Mouse (Mus musculus) heart, postnatal 25 days (tissue): Measurements from ENCODE around the gene Trpv4. TPM values are rescaled to one million over a fixed set of nuclear protein-coding genes. Genes with fewer than 3 reads are reported as not detected.

ENCODE experiments used
- DNase-seq: peaks from one replicate; pipeline ENCODE4 v3.0.0; 2022; ENCODE audit warnings: low spot score
- intact Hi-C: fragments of 180-260 bp; cut with DNase I; formaldehyde crosslinking; loops from one replicate; pipeline ENCODE4 v1.15.1; 2025
- total RNA-seq, 2 experiments: library from RNA; stranded (reverse); gene quantifications; 2 replicates each; pipeline ENCODE4 v1.2.3; 2021

Trpv4 gene
- total RNA-seq, 2 experiments from 2014 or later = 5.1 to 5.3 TPM

DNA sequence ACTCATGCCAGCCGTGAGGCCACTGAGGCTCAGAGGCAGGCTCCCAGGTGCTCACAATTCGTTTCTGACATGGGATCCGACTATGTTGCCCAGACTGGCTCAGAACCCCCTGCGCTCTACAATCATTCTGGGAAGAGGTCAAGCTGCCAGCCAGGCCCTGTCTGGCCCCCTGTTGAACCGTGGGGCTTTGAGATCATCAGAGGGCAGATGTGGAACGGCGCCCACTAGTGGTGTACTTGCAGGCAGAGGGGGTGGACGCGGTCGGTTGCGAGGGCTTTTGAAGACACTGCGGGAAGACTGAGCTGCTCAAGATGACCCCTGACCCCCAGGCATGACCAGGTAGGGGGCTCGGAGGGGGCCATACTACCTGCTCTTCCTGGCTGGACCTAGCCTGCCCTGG is 14.9 kb upstream of the Trpv4 start:
- intact Hi-C loops = no loop called here
- no peak for DNase-seq

DNA sequence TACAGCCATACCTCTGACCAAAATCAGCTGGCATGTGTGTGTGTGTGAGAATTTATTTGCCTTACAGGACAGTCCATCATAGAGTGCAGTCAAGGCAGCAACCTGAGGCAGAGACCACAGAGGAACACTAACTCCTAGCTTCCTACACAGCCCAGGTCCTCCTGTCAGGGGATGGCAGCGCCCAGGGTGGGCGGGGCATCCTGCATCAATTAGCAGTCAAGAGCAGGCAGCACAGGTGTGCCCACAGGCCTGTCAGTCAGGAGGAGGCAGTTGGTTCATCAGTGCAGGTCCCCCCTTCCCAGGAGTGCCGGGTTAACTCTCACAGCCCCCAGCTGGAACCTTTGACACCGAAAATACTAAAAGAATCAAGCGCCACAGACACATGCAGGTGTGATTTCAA is 10.8 kb upstream of the Trpv4 start:
- intact Hi-C loops = loop anchor here (2.0 kb wide), 1 partner anchor 20 kb away; no protein-coding TSS in a partner anchor
- DNase-seq = no peak

DNA sequence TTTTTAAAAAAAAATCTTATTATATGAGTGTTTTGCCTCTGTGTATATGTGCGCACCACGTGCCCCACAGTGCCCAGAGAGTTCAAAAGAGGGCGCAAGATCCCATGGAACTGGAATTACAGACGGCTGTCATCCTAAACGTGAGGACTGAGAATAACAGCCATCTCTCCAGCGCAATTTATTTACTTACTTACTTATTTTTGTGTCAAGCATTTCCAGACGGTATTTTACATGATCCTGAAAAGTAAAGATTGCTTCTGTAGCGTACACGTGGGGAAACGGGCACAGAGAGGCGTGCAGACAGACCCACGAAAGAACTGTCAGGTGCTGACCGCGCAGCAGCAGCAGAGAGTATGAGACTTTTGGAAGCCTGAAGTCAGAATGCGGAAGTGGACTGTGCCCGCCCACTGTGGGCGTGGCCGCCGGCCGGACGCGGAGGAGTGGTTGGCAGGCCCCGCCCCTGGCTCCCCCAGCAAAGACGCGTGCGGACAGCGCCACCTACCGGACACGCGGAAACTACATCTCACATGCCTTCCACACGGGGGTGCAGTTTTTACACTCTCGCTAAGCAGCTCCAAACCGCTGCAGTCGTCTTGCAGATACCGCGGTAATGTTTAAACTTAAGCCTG is 9.1 kb upstream of the Trpv4 start:
- intact Hi-C loops = loop anchor here (1.0 kb wide), 1 partner anchor 28 kb away; no protein-coding TSS in a partner anchor
- peak; percentile 95 for DNase-seq

DNA sequence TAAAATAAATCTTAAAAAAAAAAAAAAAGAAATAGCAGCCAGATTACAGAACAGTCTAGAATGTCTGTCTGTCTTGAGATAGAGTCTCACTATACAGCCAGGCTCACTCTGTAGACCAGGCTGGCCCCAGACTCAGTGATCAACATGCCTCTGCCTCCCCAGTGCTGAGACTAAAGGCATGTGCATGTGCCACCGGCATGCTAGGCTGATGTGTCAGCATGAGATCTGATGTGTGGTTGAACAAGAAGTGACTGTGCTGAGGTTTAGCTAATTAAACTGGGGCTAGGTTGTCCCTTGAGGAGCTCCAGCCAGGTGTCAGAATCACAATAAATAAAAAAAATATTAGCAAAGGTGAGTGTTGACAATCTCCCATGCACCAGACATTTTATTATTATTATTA is 8.4 kb upstream of the Trpv4 start:
- intact Hi-C loops = loop anchor here (1.0 kb wide), 1 partner anchor 27 kb away; no protein-coding TSS in a partner anchor
- DNase-seq = no peak

DNA sequence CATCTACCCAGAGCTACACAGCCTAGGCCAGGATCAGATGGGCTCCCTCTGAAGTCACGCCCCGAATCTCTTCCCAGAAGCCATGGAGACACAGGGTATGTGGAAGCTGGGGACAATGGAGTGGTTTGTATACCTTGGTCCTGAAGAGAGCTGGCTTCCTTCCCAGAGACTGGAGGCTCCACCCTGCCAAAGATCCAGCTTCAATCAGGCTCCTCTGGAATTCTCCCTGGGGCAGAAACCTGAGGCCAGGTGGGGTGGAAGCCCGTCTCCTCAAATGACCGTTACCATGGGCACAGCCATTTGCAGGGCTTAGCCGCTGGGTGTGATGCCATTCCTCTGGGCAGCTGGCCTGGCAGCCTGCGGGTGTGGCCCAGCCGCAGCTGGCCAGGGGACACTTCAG is 6.5 kb upstream of the Trpv4 start:
- DNase-seq = no peak
- intact Hi-C loops = no loop called here

DNA sequence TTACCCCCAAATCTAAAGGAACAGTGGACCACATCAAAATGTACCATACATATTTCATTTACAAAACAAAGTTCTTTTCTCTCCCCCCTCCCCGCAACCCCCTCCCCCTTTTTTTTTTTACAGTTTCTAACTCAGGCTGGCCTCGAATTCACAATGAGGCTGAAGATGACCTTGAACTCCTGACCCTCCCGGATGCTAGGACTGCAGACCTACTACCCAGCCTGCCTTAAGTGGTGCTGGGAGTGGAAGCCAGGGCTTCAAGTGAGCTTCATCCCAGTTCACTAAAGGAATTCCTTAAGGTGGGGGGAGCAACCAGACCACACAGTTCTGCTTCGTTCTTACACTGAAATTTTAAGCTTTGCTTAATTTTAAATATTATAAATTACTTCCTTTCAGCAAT is 5.9 kb upstream of the Trpv4 start:
- DNase-seq = no peak
- intact Hi-C loops = no loop called here

DNA sequence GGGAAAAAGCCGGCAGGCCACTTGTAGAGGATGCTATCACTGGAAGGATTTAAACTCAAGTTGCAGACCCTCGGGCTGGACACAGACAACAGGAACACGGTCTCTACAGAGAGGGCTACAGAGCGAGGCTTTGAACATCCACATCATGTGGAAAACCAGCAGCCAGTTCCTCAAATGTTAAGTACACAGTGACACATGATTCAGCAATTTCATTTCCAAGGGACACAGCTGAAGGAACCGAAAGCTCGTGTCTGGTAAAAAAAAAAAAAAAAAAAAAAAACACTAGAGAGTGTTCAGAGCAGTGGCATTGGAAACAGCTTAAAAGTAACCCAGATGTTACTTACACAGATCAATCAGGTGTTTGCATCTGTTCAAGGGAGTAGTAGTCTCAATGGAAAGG is 2.8 kb upstream of the Trpv4 start:
- intact Hi-C loops = no loop called here
- no peak for DNase-seq

DNA sequence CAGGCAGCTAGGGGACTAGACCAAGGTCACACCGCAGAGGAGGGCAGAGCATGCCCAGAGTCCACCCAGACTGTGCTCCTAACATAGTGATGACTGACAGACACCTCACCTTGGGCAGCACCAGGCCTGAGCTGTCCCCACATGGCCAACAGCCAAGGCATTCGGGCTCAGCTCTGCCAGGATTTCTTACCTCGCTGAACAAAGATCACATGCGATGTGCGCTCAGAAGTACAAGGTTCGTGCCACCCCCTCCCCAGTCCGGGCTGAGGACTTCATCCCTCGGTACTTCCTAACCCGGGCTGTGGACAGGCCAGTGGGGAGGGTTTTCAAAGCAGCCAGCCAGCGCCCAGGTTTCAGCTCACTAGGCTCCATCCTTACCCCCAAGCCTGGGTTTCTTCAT is 795 bp downstream of the Trpv4 start:
- DNase-seq = no peak
- intact Hi-C loops = no loop called here

DNA sequence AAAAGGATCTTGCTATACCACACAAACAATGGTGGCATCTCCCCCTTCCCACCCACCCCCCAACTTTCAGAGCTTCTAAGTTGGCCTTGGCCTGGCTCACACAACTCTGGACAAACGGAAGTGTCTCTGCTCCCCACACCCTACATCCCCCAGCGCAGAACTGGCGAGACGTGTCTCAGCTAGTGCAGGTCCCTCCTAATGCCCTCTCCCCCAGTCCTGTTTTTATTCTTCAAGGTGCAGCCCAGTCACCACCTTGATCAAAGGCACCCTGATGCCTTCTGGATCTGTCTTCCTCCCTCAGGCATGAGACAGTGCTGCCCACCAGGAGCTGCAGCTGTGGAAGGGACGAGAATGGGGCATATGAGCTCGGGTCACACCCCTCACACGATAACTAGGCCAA is 1.9 kb downstream of the Trpv4 start:
- intact Hi-C loops = no loop called here
- DNase-seq = no peak

DNA sequence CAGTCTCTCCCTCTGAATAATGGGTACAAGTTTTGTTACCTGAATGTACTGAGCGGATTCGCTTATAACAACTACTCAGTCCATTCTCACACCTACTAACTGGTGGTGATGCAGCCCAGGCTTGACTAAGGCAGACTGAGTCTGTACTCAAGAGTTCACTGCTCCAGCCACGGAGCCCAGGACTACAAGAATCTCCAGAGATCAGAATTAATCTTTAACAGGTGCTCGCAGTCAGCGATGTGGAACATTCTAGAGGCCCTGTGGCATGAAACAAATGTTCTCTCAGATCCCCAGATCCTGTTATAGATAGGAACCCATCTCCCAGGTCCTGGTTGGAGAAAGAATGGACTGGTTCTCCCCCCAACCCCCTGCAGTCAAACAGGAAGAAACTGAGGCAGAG is 2.5 kb downstream of the Trpv4 start:
- DNase-seq = no peak

DNA sequence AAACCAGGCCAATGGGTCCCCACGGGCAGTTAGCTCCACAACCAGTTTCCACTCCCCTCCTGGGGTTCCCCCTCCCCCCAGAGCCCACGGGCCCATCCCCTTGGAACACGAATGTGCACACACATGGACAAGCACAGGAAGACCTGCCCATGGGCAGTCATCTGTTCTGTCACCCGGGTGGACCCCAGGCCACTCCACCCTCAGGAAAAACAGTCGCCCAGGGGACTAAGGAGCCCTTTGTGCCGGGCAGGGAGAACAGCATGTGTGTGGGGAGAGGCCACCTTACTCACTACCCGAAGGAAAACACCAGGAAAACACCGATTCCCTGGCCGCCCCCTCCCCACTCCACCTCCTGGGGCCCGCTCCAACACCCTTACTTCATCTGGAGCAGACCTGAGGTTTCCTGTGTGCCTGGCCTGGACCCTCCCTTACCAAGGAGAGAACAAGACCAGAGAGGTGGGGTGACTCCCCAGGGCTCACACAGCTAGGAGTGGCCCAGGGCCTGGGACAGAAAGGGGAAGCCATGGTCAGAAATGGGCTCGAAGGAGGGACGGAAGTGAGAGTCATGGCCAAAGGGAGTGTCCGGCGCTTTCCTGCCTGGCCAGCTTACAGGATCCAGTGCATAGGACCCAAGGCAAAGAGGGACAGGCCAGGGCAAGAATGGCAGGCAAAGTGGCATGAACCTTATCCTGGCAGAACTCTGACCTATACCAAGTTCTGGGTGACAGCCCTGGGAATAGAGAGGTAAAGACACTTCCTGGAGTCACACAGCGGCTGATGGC is 4.4 kb downstream of the Trpv4 start:
- intact Hi-C loops = no loop called here
- peak; percentile 53 for DNase-seq

More for the DNA sequence above, 2.5 kb downstream of the Trpv4 start:
- intact Hi-C loops = no loop called here

DNA sequence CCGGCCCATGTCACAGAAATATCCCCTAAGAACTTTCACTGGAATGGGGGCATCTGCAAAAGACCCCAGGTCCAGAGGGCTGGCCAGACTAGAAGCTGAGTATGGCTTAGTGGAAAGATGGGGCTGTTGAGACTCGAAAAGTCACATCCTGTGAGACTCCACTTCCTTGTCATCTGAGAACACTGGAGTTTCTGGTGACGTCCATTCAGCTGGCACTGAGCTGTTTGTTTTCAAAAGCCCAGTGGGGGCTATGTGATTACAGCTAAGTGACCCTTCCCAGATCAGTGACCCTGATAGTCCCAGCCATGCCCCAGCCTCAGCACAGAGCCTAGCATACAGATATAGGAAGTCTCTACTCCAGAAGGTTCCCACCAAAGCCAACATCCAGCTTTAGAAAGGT is 6.8 kb downstream of the Trpv4 start:
- DNase-seq = no peak
- intact Hi-C loops = no loop called here

DNA sequence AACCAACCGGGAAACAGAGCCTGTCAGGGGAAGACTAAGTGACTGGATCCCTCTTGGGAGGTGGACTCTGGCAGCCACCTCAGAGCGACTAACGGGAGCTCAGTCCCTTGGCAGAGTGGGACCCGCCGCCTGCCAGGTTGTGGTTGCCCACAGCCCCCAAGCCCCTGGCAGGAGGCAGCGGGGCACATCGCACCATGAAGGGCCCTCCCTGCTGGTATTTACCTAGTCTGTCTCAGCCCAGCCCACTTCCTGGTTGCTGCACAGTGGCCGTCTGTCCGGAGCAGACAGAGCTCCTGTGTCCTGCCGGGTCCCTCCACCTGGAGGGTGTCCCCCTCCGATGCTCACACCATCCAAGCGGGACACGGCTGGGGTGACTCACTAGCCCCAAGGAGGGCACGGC is 7.2 kb downstream of the Trpv4 start:
- intact Hi-C loops = no loop called here
- DNase-seq = no peak

DNA sequence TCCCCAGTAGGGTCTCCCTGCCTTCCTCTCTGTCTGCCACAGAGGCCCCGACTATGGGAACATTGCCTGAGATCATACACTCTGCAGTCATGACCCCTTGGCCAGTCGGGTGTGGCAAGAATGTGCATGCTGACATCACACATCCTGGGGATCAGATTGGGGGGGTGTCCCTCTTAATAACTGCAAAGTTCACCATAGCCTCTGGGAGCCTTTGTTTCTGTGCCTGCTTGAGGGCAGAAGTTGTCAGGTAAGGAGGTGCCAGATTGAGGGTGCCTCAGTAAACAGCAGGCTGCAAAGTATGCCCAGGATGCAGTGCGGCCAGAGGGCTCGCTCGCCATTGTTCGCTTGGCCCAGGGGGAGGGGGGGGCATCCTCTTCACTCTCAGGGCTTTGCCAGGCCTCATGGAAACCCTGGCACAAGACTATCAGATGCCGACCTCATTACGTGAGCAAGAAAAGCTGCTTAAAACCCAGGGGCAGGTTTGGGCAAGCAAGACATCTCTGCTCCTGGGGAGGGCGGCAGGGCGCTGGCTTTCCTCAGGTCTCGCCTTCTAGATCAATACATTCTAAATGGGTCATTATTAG is 9.4 kb downstream of the Trpv4 start:
- DNase-seq = peak; percentile 29
- intact Hi-C loops = no loop called here

DNA sequence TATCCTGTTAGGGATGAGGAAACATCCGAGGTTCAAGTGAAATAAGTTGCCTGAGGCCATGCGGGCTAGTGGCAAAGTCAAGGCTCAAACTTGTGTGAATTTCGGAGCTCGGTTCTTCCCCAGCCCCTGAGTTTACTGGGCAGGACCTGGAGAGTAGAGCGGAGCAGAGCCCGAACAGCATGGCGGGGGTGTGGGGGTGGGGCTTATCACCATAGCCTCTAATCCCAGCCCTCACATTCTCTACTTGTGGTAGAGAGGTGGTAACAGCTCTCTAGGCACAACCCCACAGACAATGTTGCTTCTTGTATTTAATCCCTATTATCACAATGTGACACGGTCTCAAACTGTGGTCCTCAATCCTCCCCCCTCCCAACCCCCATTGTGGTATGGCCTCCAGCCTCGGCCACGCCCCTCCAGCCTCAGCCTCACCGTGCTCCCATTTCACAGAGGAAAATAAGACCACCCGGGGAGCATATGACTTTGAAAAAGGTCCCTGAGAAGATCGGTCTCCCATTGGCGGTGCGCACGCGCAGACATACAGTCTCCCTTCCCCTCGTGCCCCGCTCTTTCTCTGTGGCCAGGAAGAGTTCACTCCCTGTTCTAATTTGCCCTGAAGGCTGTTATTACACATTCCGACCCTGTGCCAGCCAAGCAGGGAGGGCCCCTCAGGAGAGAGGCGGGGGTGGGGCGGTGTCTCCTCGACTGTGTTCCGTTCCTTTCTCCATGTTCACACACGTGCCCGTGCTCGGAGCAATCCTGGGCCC is 10.8 kb downstream of the Trpv4 start:
- DNase-seq = no peak

DNA sequence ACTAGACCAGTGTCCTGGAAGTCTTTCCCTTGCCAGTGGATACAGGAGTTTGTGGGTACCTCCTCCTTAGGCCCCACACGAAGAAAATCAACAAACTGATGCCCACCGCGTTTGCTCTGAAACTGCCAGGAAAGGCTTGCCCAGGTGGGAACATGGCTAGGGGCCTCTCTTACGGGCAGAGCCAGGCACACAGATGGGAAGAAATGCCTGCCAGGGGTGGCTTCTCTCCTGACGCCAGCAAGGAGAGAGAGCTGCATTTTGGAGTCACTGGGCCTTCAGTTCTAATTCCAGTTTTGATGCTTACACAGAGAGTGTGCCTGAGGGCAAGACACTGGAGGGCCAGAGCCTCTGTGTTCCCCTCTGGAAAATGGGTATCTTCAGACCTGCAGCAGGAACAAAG is 12.3 kb downstream of the Trpv4 start:
- intact Hi-C loops = no loop called here
- no peak for DNase-seq

More for the DNA sequence above, 10.8 kb downstream of the Trpv4 start:
- intact Hi-C loops = no loop called here

DNA sequence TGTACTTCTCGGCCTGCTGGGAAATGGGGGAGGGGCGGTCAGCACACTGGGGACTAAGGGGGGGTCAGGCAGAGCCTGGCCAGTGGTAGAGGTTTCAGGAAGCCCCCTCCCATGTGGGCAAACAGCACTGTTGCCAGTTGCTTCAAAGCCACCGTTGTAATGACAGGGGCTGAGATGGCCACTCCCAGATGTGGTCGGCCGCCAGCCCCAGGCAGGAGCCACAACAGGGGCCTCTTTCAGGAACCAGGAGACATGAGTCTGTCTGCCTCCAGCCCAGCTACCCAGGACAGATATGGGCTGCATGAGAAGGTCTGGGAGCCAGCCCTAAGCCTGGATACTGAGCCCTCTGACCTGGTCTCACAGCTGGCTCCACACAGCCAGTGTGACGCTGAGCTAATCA is 13.3 kb downstream of the Trpv4 start:
- no peak for DNase-seq
- intact Hi-C loops = no loop called here

DNA sequence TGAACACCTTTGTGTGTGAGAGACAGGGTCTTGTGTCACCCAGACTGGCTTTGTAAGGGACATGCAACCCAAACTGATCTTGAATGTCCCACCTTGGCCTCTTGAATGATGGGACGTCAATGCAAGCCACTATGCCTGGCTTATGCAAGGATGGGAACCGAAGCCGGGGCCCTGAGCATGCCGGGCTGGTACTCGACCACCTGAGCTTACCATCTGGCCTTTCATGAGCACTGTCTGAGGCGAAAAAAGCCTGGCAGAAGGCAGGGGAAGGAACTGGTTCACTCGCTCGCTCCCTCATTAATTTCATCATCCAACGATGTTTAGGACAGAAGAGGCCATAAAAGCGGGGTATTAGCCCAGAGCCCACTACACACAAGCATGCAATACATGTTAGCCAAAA is 17.4 kb downstream of the Trpv4 start:
- intact Hi-C loops = no loop called here
- DNase-seq = no peak

DNA sequence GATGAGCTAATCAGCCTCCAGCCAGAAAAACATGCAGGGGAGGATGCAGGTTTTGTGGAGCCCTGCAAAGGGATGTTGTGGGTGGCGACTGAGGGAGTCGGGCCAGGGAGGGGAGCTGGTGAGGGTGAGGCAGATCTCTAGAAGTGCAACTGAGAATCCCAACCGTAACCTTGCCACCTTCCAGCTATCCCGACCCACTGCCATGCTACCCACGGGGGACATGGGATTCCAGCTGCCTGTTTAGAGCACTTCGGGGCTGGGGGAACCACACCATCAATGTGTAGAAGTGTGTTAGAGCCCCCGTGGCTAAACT is 18.6 kb downstream of the Trpv4 start:
- intact Hi-C loops = loop anchor here (1.0 kb wide), 1 partner anchor 28 kb away; no protein-coding TSS in a partner anchor
- no peak for DNase-seq

DNA sequence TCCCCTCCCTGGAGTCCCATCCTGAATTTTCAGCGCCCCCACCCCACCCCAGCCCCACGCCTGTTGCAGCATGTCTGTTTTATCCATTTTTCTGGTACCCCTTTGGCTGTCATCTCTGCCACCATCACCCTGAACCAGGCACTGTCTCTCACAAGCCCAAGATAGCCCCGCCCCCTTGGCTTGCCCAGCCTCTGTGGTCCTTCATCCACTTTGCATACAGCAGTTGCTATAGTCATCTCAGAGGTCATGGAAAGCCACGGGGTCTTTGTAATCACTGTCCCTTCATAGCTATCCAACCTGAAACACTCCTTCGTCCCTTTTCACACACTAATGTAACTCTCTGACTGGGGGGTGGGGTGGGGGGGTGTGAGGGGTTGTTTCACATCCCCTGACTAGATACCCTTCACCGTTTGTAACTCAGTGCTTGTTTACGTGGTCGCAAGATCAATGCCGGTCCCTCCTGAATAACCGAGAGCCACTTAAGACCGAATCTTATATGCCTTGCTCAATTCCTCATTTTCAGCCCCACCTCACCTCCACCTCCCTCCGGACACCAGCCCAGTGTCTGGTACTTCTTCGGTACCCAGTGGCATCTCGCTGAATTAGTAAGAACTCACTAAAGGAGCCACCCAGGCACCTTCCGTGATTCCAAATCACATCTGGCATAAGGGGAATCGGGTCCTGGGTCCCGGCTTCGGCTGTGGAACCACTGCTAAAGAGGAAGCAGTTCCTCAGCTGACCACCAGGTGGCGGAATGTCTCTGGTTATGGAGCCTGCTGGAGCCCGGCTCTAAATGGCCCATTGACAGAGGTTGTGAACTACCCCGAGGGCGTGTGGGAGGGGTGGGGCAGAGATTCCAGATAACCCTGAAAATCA is 19.2 kb downstream of the Trpv4 start:
- intact Hi-C loops = loop anchor here (1.0 kb wide), 1 partner anchor 28 kb away; no protein-coding TSS in a partner anchor
- peak; percentile 60 for DNase-seq
